Mouse (Mus musculus): ENCODE results near the gene Clec16a. TPM values are rescaled to one million over a fixed set of nuclear protein-coding genes. Genes with fewer than 3 reads are reported as not detected.

Gene Clec16a
- total and polyA plus RNA-seq, 3 experiments = 20.0 to 24.2 (median 20.5) TPM

DNA sequence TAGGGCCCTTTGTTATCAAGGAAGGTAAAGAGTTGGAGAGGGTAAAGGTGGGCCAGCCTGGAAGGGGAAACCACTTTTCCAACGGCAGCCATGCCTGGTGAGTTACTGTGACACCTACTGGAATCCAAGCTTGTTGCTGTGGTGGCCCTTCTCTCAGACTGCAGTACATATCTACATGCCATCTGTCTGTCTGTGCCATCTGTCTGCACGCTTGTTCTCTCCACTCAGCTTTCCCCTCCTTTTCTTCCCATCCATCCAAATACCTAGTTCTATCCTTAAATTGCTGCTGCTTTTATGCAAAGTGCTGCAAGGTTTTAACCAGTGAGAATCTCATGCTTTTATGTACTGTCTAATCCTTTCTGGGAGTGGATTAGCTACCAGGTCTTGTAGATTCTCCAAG lies 4.5 kb downstream of the Clec16a start:
- Histone ChIP-seq H3K4me1 (ENCODE audit: control insufficient read depth in 1 of 2, insufficient read depth in 2 of 2) (peaks cover 4 to 28% of the 10 kb centered on the region in 2 experiments; a peak in 3 of 4 replicates), H3K4me2 (ENCODE audit: insufficient read depth, low read depth, poor library complexity, severe bottlenecking) (no peak overlapping the region), H3K27me3 (replicated peaks) (no peaks in the 10 kb centered on the region), H3K4me3 (replicated peaks in 1 of 3; ENCODE audit: low read depth in 2 of 3, low read length in 2 of 3, poor library complexity in 1 of 3) (no peak overlapping the region), H3K9ac (ENCODE audit: insufficient read depth, low read depth) (no peak overlapping the region), H3K27ac (ENCODE audit: insufficient read depth, low read depth) (no peak overlapping the region), H3K36me3 (replicated peaks in 1 of 2; ENCODE audit: control insufficient read depth in 1 of 2, insufficient read depth in 1 of 2, low read length in 1 of 2) (peaks cover 0 to 26% of the 10 kb centered on the region in 2 experiments), H3K79me2 (replicated peaks; ENCODE audit: control insufficient read depth, extremely low read depth, insufficient read depth, poor library complexity, severe bottlenecking) (peaks cover 14% of the 10 kb centered on the region), H3K9me3 (replicated peaks; ENCODE audit: low read length) (no peaks in the 10 kb centered on the region)
- in situ Hi-C loops (cut with MboI; ENCODE audit: low pct_ligation_motif_present, low pct_unique_long_range_greater_than_20kb, low sequenced_read_pairs) = loop anchor here (25.0 kb wide), 1 partner anchor 462 kb away; no protein-coding TSS in a partner anchor
- TF ChIP-seq SMC3 (IDR thresholded peaks at IDR 0.05; ENCODE audit: low read depth, low read length) (no peak), IRF4 (IDR thresholded peaks at IDR 0.05; ENCODE audit: low read depth, low read length) (no peak), POLR2A (IDR thresholded peaks at IDR 0.05; ENCODE audit: low read depth, low read length) (no peak), UBTF (IDR thresholded peaks at IDR 0.05; ENCODE audit: low read depth, low read length) (no peak), POLR2AphosphoS2 (IDR thresholded peaks at IDR 0.05; ENCODE audit: low read depth, low read length) (no peak), TCF12 (IDR thresholded peaks at IDR 0.05; ENCODE audit: low read depth, low read length) (no peak), CTCF (conservative IDR thresholded peaks at IDR 0.05 in 1 of 2, IDR thresholded peaks at IDR 0.05 in 1 of 2; ENCODE audit: low read depth in 2 of 2, low read length in 2 of 2) (no peak), SIN3A (IDR thresholded peaks at IDR 0.05; ENCODE audit: low read length) (no peak), USF1 (IDR thresholded peaks at IDR 0.05; ENCODE audit: low read depth, low read length) (no peak), JUN (IDR thresholded peaks at IDR 0.05; ENCODE audit: insufficient read depth, low read depth, low read length) (no peak), MAX (IDR thresholded peaks at IDR 0.05; ENCODE audit: low read length) (no peak), GABPA (IDR thresholded peaks at IDR 0.05; ENCODE audit: insufficient replicate concordance, low read depth, low read length) (no peak), MAZ (IDR thresholded peaks at IDR 0.05; ENCODE audit: low read depth, low read length) (no peak), PAX5 (IDR thresholded peaks at IDR 0.05; ENCODE audit: low read length) (no peak), EP300 (IDR thresholded peaks at IDR 0.05; ENCODE audit: low read length) (no peak), MXI1 (IDR thresholded peaks at IDR 0.05; ENCODE audit: low read depth, low read length) (no peak), ELF1 (IDR thresholded peaks at IDR 0.05; ENCODE audit: low read depth, low read length) (no peak), ZMIZ1 (IDR thresholded peaks at IDR 0.05; ENCODE audit: low read depth, low read length) (no peak), CHD1 (IDR thresholded peaks at IDR 0.05; ENCODE audit: low read depth, low read length) (no peak), MAFK (IDR thresholded peaks at IDR 0.05; ENCODE audit: insufficient replicate concordance, low read length) (no peak)
- DNase-seq (ENCODE audit: extremely low read depth) = no peak
- dilution Hi-C loops (cut with MboI; ENCODE audit: extremely low pct_ligation_motif_present, extremely low pct_unique_long_range_greater_than_20kb, low sequenced_read_pairs) = no loop called here

DNA sequence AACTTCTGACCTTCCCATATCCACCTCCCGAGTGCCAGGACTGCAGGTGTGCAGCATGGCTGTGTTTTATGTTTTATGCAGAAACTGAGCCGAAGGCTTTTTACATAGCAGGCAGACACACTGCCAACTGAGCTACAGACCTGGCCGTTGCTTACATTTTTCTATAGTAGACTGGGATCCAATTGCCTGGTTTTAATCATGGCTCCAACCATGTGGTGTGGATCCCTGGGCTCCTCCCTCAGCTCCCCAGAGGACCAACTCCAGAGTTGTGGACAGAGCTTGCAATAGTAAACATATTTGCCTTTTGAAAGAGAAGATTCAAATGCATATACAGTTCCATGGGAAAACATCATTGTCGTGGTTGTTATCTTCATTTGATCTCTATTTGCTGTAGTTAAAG lies 6.5 kb downstream of the Clec16a start:
- H3K36me3 ChIP-seq (replicated peaks in 1 of 2; ENCODE audit: control insufficient read depth in 1 of 2, insufficient read depth in 1 of 2, low read length in 1 of 2) = peaks cover 0 to 30% of the 10 kb centered on the region in 2 experiments
- DNase-seq (ENCODE audit: extremely low read depth) = no peak
- H3K27ac ChIP-seq (ENCODE audit: insufficient read depth, low read depth) = no peak overlapping the region
- no peak overlapping the region for H3K4me3 ChIP-seq (replicated peaks in 1 of 3; ENCODE audit: low read depth in 2 of 3, low read length in 2 of 3, poor library complexity in 1 of 3)
- H3K27me3 ChIP-seq (replicated peaks) = no peaks in the 10 kb centered on the region
- no peaks in the 10 kb centered on the region for H3K9me3 ChIP-seq (replicated peaks; ENCODE audit: low read length)
- peaks cover 5% of the 10 kb centered on the region for H3K79me2 ChIP-seq (replicated peaks; ENCODE audit: control insufficient read depth, extremely low read depth, insufficient read depth, poor library complexity, severe bottlenecking)
- H3K4me1 ChIP-seq (ENCODE audit: control insufficient read depth in 1 of 2, insufficient read depth in 2 of 2) = peaks cover 0 to 19% of the 10 kb centered on the region in 2 experiments; a peak in 2 of 4 replicates
- H3K9ac ChIP-seq (ENCODE audit: insufficient read depth, low read depth) = no peak overlapping the region
- in situ Hi-C loops (cut with MboI; ENCODE audit: low pct_ligation_motif_present, low pct_unique_long_range_greater_than_20kb, low sequenced_read_pairs) (no loop called here), dilution Hi-C loops (cut with MboI; ENCODE audit: extremely low pct_ligation_motif_present, extremely low pct_unique_long_range_greater_than_20kb, low sequenced_read_pairs) (no loop called here)
- TF ChIP-seq MYC (IDR thresholded peaks at IDR 0.05; ENCODE audit: low read depth, low read length) (no peak), UBTF (IDR thresholded peaks at IDR 0.05; ENCODE audit: low read depth, low read length) (no peak), USF1 (IDR thresholded peaks at IDR 0.05; ENCODE audit: low read depth, low read length) (no peak), MEF2A (IDR thresholded peaks at IDR 0.05; ENCODE audit: borderline replicate concordance, low read depth, low read length) (no peak), NELFE (IDR thresholded peaks at IDR 0.05; ENCODE audit: low read depth, low read length) (no peak)
- no peak overlapping the region for H3K4me2 ChIP-seq (ENCODE audit: insufficient read depth, low read depth, poor library complexity, severe bottlenecking)
